Comparison of ENCODE assay signal across 22 mouse cellular contexts in genomic region chr5:134983771-134984170, GRCm38 (mm10). TPM values are rescaled to one million over a fixed set of nuclear protein-coding genes. Genes with fewer than 3 reads are reported as not detected.
A peak's percentile ranks its signal among the peaks of the same experiment; 100 is the strongest.
DNase-seq lines count a peak whose midpoint lies in the region; ATAC-seq and TF ChIP-seq lines count a peak whose summit lies in the region.
"Had no signal": no experiment of that assay in that cellular context is flagged by ENCODE, and none has a peak within 500 bp of the region (broad histone marks: within the 10 kb centered on the region; RNA-seq: fewer than 3 reads in every experiment).

No protein-coding gene starts in this region.

- TF ChIP-seq CTCF in forebrain, postnatal 0 days (IDR thresholded peaks at IDR 0.05; ENCODE audit: low read depth) = no peak
- no peak for TF ChIP-seq CTCF in intestine, postnatal 0 days (IDR thresholded peaks at IDR 0.05; ENCODE audit: low read depth)

- H3K9me3 ChIP-seq in forebrain, embryonic 13.5 days (replicated peaks) = no peaks in the 10 kb centered on the region
- H3K9me3 ChIP-seq in forebrain, postnatal 0 days (ENCODE audit: low read length) = no peaks in the 10 kb centered on the region
- H3K9me3 ChIP-seq in lung, embryonic 15.5 days = no peaks in the 10 kb centered on the region
- H3K9me3 ChIP-seq in intestine, postnatal 0 days (ENCODE audit: control insufficient read depth) = no peaks in the 10 kb centered on the region
- H3K9me3 ChIP-seq: liver, embryonic 15.5 days had no signal

- 11% methylated on average over 3 of the region's 3 CpGs for WGBS in forebrain, embryonic 13.5 days
- WGBS in forebrain, postnatal 0 days = 3% methylated on average over 3 of the region's 3 CpGs
- 25% methylated on average over 3 of the region's 3 CpGs for WGBS in lung, embryonic 15.5 days
- 15% methylated on average over 3 of the region's 3 CpGs for WGBS in intestine, postnatal 0 days

- DNase-seq in forebrain, postnatal 0 days = no peak
- DNase-seq in lung, postnatal 14 days = no peak
- DNase-seq in embryo, embryonic 10.5 days (ENCODE audit: low spot score) = peak; percentile 34
- DNase-seq in right cerebral cortex, adult 18-20 months = no peak
- DNase-seq: adrenal gland, adult 2 months; cerebellum, adult 11-12 months; gastrocnemius, adult 2 months; kidney, postnatal 25 days had no signal

- H3K27ac ChIP-seq in forebrain, embryonic 13.5 days = no peak overlapping the region
- H3K27ac ChIP-seq in forebrain, postnatal 0 days (ENCODE audit: low read depth, low read length) = no peak overlapping the region
- 0 out of 2 replicates have a peak overlapping the region, but pooled peaks have one; percentile 93 for H3K27ac ChIP-seq in lung, embryonic 15.5 days
- peak overlapping the region; percentile 21; the same call in 1 of the 2 replicates for H3K27ac ChIP-seq in intestine, postnatal 0 days (ENCODE audit: low read depth, low read length)
- H3K27ac ChIP-seq: gastrocnemius, adult 2 months; liver, embryonic 15.5 days; stomach, postnatal 0 days had no signal

- no peaks in the 10 kb centered on the region for H3K36me3 ChIP-seq in forebrain, embryonic 13.5 days (ENCODE audit: poor library complexity, severe bottlenecking)
- no peaks in the 10 kb centered on the region for H3K36me3 ChIP-seq in forebrain, postnatal 0 days (ENCODE audit: insufficient read depth)
- H3K36me3 ChIP-seq in lung, embryonic 15.5 days = no peaks in the 10 kb centered on the region
- no peaks in the 10 kb centered on the region for H3K36me3 ChIP-seq in intestine, postnatal 0 days (ENCODE audit: control insufficient read depth, insufficient read depth)
- H3K36me3 ChIP-seq: liver, embryonic 15.5 days had no signal

- ATAC-seq in forebrain, embryonic 13.5 days = no peak
- ATAC-seq in forebrain, postnatal 0 days = no peak
- no peak for ATAC-seq in lung, embryonic 15.5 days (ENCODE audit: borderline replicate concordance, extremely low read depth, low FRiP score, low TSS enrichment)
- no peak for ATAC-seq in intestine, postnatal 0 days
- ATAC-seq in cerebellum, adult (ENCODE audit: insufficient number of reproducible peaks, low FRiP score, low TSS enrichment) = no peak
- ATAC-seq: CD4-positive, CD25-positive, alpha-beta regulatory T cell, adult 4 months; Patski had no signal

- no peak overlapping the region for H3K4me3 ChIP-seq in forebrain, embryonic 13.5 days
- no peak overlapping the region for H3K4me3 ChIP-seq in forebrain, postnatal 0 days (ENCODE audit: low read depth, low read length)
- H3K4me3 ChIP-seq in lung, embryonic 15.5 days = no peak overlapping the region
- H3K4me3 ChIP-seq in intestine, postnatal 0 days (ENCODE audit: low read depth, low read length) = no peak overlapping the region
- H3K4me3 ChIP-seq: gastrocnemius, adult 2 months; liver, embryonic 15.5 days; megakaryocyte, embryonic 14.5 days had no signal

- H3K4me2 ChIP-seq in forebrain, embryonic 13.5 days = no peak overlapping the region
- H3K4me2 ChIP-seq in forebrain, postnatal 0 days (ENCODE audit: low read depth) = no peak overlapping the region
- H3K4me2 ChIP-seq in lung, embryonic 15.5 days = no peak overlapping the region
- no peak overlapping the region for H3K4me2 ChIP-seq in intestine, postnatal 0 days (replicated peaks; ENCODE audit: low read depth)
- H3K4me2 ChIP-seq: liver, embryonic 15.5 days had no signal

- H3K9ac ChIP-seq in forebrain, embryonic 13.5 days = 0 out of 2 replicates have a peak overlapping the region, but pooled peaks have one; percentile 30
- no peak overlapping the region for H3K9ac ChIP-seq in forebrain, postnatal 0 days
- no peak overlapping the region for H3K9ac ChIP-seq in lung, embryonic 15.5 days
- H3K9ac ChIP-seq in intestine, postnatal 0 days (ENCODE audit: low read depth, low read length) = no peak overlapping the region
- H3K9ac ChIP-seq: liver, embryonic 15.5 days had no signal

- peaks cover 18% of the 10 kb centered on the region for H3K4me1 ChIP-seq in forebrain, embryonic 13.5 days
- peaks cover 4% of the 10 kb centered on the region; the same call in 1 of the 2 replicates for H3K4me1 ChIP-seq in forebrain, postnatal 0 days (ENCODE audit: insufficient read depth)
- peaks cover 24% of the 10 kb centered on the region for H3K4me1 ChIP-seq in lung, embryonic 15.5 days
- 0 out of 2 replicates have a peak, but pooled peaks cover 11% of the 10 kb centered on the region for H3K4me1 ChIP-seq in intestine, postnatal 0 days (replicated peaks; ENCODE audit: control insufficient read depth, insufficient read depth, low read length)

- peaks cover 44% of the 10 kb centered on the region for H3K27me3 ChIP-seq in forebrain, embryonic 13.5 days
- peaks cover 31% of the 10 kb centered on the region for H3K27me3 ChIP-seq in forebrain, postnatal 0 days (ENCODE audit: insufficient read depth, low read length)
- peaks cover 44% of the 10 kb centered on the region for H3K27me3 ChIP-seq in lung, embryonic 15.5 days
- peaks cover 11% of the 10 kb centered on the region; the same call in 1 of the 2 replicates for H3K27me3 ChIP-seq in intestine, postnatal 0 days (replicated peaks; ENCODE audit: control insufficient read depth, insufficient read depth, low read length)

RNA-seq across cellular contexts. Expression of gene Cldn3, which starts 2.2 kb away (rescaled TPM):
- 2.9 and 3.1 TPM in 2 replicates for polyA plus RNA-seq in forebrain, embryonic 13.5 days (2015; fragmentation: Nextera tagmentation; extraction: Ambion mirVana)
- total RNA-seq in forebrain, postnatal 0 days (2014; rRNA removed) = 5.5 and 8.8 TPM in 2 replicates
- 10.6 and 10.9 TPM in 2 replicates for polyA plus RNA-seq in forebrain, postnatal 0 days (2015; fragmentation: Nextera tagmentation; extraction: Ambion mirVana)
- polyA plus RNA-seq in lung, embryonic 15.5 days (2015; fragmentation: Nextera tagmentation; extraction: Ambion mirVana) = 241 and 259 TPM in 2 replicates
- polyA plus RNA-seq in intestine, postnatal 0 days (2015; fragmentation: Nextera tagmentation; extraction: Ambion mirVana) = 96.0 and 116 TPM in 2 replicates
- total RNA-seq: gastrocnemius, adult 2 months; hematopoietic stem cell, adult 5-6 weeks had no signal
- polyA plus RNA-seq: CD4-positive, CD25-positive, alpha-beta regulatory T cell, adult 4 months; Patski had no signal

RNA-seq across cellular contexts. Expression of gene Abhd11, which starts 25.2 kb away (rescaled TPM):
- 47.9 and 53.4 TPM in 2 replicates for polyA plus RNA-seq in forebrain, embryonic 13.5 days (2015; fragmentation: Nextera tagmentation; extraction: Ambion mirVana)
- total RNA-seq in forebrain, postnatal 0 days (2014; rRNA removed) = 46.3 and 61.1 TPM in 2 replicates
- 86.7 and 91.4 TPM in 2 replicates for polyA plus RNA-seq in forebrain, postnatal 0 days (2015; fragmentation: Nextera tagmentation; extraction: Ambion mirVana)
- polyA plus RNA-seq in lung, embryonic 15.5 days (2015; fragmentation: Nextera tagmentation; extraction: Ambion mirVana) = 66.7 and 66.9 TPM in 2 replicates
- 60.1 and 61.9 TPM in 2 replicates for polyA plus RNA-seq in intestine, postnatal 0 days (2015; fragmentation: Nextera tagmentation; extraction: Ambion mirVana)

RNA-seq across cellular contexts. Expression of gene Cldn4, which starts 37.0 kb away (rescaled TPM):
- not detected in 2 replicates for polyA plus RNA-seq in forebrain, embryonic 13.5 days (2015; fragmentation: Nextera tagmentation; extraction: Ambion mirVana)
- total RNA-seq in forebrain, postnatal 0 days (2014; rRNA removed) = not detected in 2 replicates
- polyA plus RNA-seq in forebrain, postnatal 0 days (2015; fragmentation: Nextera tagmentation; extraction: Ambion mirVana) = not detected in 2 replicates
- 31.7 and 34.3 TPM in 2 replicates for polyA plus RNA-seq in lung, embryonic 15.5 days (2015; fragmentation: Nextera tagmentation; extraction: Ambion mirVana)
- polyA plus RNA-seq in intestine, postnatal 0 days (2015; fragmentation: Nextera tagmentation; extraction: Ambion mirVana) = 62.1 and 76.6 TPM in 2 replicates
- total RNA-seq: adrenal gland, adult 2 months; gastrocnemius, adult 2 months; gastrocnemius, postnatal 4 days; hematopoietic stem cell, adult 5-6 weeks; left cerebral cortex, postnatal 36 days had no signal
- polyA plus RNA-seq: adrenal gland, adult 2 months; midbrain, postnatal 0 days; neural tube, embryonic 14.5 days had no signal

RNA-seq across cellular contexts. Expression of gene Stx1a, which starts 39.5 kb away (rescaled TPM):
- polyA plus RNA-seq in forebrain, embryonic 13.5 days (2015; fragmentation: Nextera tagmentation; extraction: Ambion mirVana) = 34.1 and 38.7 TPM in 2 replicates
- 152 and 167 TPM in 2 replicates for total RNA-seq in forebrain, postnatal 0 days (2014; rRNA removed)
- 143 and 171 TPM in 2 replicates for polyA plus RNA-seq in forebrain, postnatal 0 days (2015; fragmentation: Nextera tagmentation; extraction: Ambion mirVana)
- 11.9 and 13.2 TPM in 2 replicates for polyA plus RNA-seq in lung, embryonic 15.5 days (2015; fragmentation: Nextera tagmentation; extraction: Ambion mirVana)
- polyA plus RNA-seq in intestine, postnatal 0 days (2015; fragmentation: Nextera tagmentation; extraction: Ambion mirVana) = 5.6 and 6.5 TPM in 2 replicates
- total RNA-seq: hematopoietic stem cell, adult 5-6 weeks had no signal

RNA-seq across cellular contexts. Expression of gene Mettl27, which starts 51.6 kb away (rescaled TPM):
- polyA plus RNA-seq in forebrain, embryonic 13.5 days (2015; fragmentation: Nextera tagmentation; extraction: Ambion mirVana) = 7.5 and 8.2 TPM in 2 replicates
- 4.5 and 10.1 TPM in 2 replicates for total RNA-seq in forebrain, postnatal 0 days (2014; rRNA removed)
- 6.8 and 11.2 TPM in 2 replicates for polyA plus RNA-seq in forebrain, postnatal 0 days (2015; fragmentation: Nextera tagmentation; extraction: Ambion mirVana)
- polyA plus RNA-seq in lung, embryonic 15.5 days (2015; fragmentation: Nextera tagmentation; extraction: Ambion mirVana) = 24.7 TPM in 2 replicates
- polyA plus RNA-seq in intestine, postnatal 0 days (2015; fragmentation: Nextera tagmentation; extraction: Ambion mirVana) = 30.3 and 31.4 TPM in 2 replicates

Comparison
In these comparisons a context has a peak if more than half of its experiments do, and no peak if none do; other contexts are left out.
1. H3K27ac ChIP-seq: peak in lung, embryonic 15.5 days (single experiment) and intestine, postnatal 0 days (single experiment); none in forebrain, embryonic 13.5 days (single experiment) and forebrain, postnatal 0 days (single experiment).
2. RNA of gene Cldn4, which starts 37.0 kb away (polyA plus RNA-seq): 62.1 to 76.6 TPM in intestine, postnatal 0 days and 31.7 to 34.3 TPM in lung, embryonic 15.5 days; not detected in forebrain, embryonic 13.5 days and not detected in forebrain, postnatal 0 days; every median in the first group is over 10 times any median in the second.